Mouse (Mus musculus) liver, embryonic 12.5 days (tissue): ENCODE measurements around the gene Sbk3. TPM values are rescaled to one million over a fixed set of nuclear protein-coding genes. Genes with fewer than 3 reads are reported as not detected.
A peak's percentile ranks its signal among the peaks of the same experiment; 100 is the strongest.

Source experiments
- ATAC-seq: fragments of 200-750 bp; cut with Nextera tagmentation; 2 replicates; pipeline ENCODE4 v1.8.0; 2017; ENCODE audit warnings: moderate number of reproducible peaks, mild to moderate bottlenecking, moderate library complexity
- H3K27ac ChIP-seq: fragments of 300-500 bp; sonication (generic); 2 replicates; pipeline ENCODE4 v1.5.1; 2016; ENCODE audit warnings: mild to moderate bottlenecking
- H3K27me3 ChIP-seq: fragments of 300-500 bp; sonication (generic); replicated peaks from 2 replicates; pipeline ENCODE4 v1.6.1; 2016; ENCODE audit warnings: mild to moderate bottlenecking, moderate library complexity
- H3K36me3 ChIP-seq: fragments of 300-500 bp; sonication (generic); 2 replicates; pipeline ENCODE4 v1.6.1; 2016; ENCODE audit warnings: mild to moderate bottlenecking, moderate library complexity
- H3K4me1 ChIP-seq: fragments of 300-500 bp; sonication (generic); 2 replicates; pipeline ENCODE4 v1.6.1; 2016
- H3K4me2 ChIP-seq: fragments of 300-500 bp; sonication (generic); 2 replicates; pipeline ENCODE4 v1.6.1; 2016; ENCODE audit warnings: mild to moderate bottlenecking, moderate library complexity
- H3K4me3 ChIP-seq: fragments of 300-500 bp; sonication (generic); 2 replicates; pipeline ENCODE4 v1.5.1; 2016; ENCODE audit warnings: mild to moderate bottlenecking, moderate library complexity
- H3K9ac ChIP-seq: fragments of 300-500 bp; sonication (generic); 2 replicates; pipeline ENCODE4 v1.6.1; 2016; ENCODE audit warnings: mild to moderate bottlenecking, moderate library complexity
- H3K9me3 ChIP-seq: fragments of 300-500 bp; sonication (generic); replicated peaks from 2 replicates; pipeline ENCODE4 v1.6.1; 2016; ENCODE audit warnings: mild to moderate bottlenecking, moderate library complexity
- WGBS: fragments of 180-500 bp; shearing (Covaris S2); methylation state at CpG from one replicate; pipeline ENCODE4 v1.1.7; 2016; ENCODE audit not compliant: insufficient replicate concordance; 5-methylcytosine and 5-hydroxymethylcytosine counted together
- polyA plus RNA-seq: library from polyadenylated mRNA; unstranded; fragments of >200 nt; fragmentation: Nextera tagmentation; extraction: Ambion mirVana; gene quantifications from 2 replicates; pipeline ENCODE4 v1.2.1, GENCODE M21; 2016

The Sbk3 gene
- polyA plus RNA-seq, 1 experiment from 2014 or later = not detected

GRCm38 (mm10) chr7:4947855-4948254 is 23.1 kb downstream of the Sbk3 start:
- no peak overlapping the region for H3K4me3 ChIP-seq
- H3K36me3 ChIP-seq = no peaks in the 10 kb centered on the region
- no peaks in the 10 kb centered on the region; the same call in 1 of the 2 replicates for H3K9me3 ChIP-seq
- no peak overlapping the region for H3K4me2 ChIP-seq
- no peak overlapping the region for H3K9ac ChIP-seq
- no peak for ATAC-seq
- H3K27ac ChIP-seq = no peak overlapping the region
- 51% methylated on average over 2 of the region's 2 CpGs for WGBS
- H3K27me3 ChIP-seq = peaks cover 7% of the 10 kb centered on the region; the same call in 1 of the 2 replicates
- H3K4me1 ChIP-seq = no peaks in the 10 kb centered on the region

GRCm38 (mm10) chr7:4943223-4943815 is 27.6 kb downstream of the Sbk3 start:
- H3K4me1 ChIP-seq = no peaks in the 10 kb centered on the region
- H3K4me3 ChIP-seq = peak overlapping the region; percentile 25
- H3K27ac ChIP-seq = no peak overlapping the region
- H3K9ac ChIP-seq = no peak overlapping the region
- 11% methylated on average over 15 of the region's 15 CpGs for WGBS
- no peaks in the 10 kb centered on the region for H3K9me3 ChIP-seq
- ATAC-seq = peak; percentile 77
- H3K27me3 ChIP-seq = peaks cover 22% of the 10 kb centered on the region
- no peaks in the 10 kb centered on the region for H3K36me3 ChIP-seq
- H3K4me2 ChIP-seq = peak overlapping the region; percentile 59

- no peak overlapping the region for H3K4me2 ChIP-seq
- 28% methylated on average over 5 of the region's 5 CpGs for WGBS
- no peaks in the 10 kb centered on the region for H3K36me3 ChIP-seq
- H3K4me1 ChIP-seq = no peaks in the 10 kb centered on the region
- H3K27ac ChIP-seq = no peak overlapping the region
- peaks cover 22% of the 10 kb centered on the region for H3K27me3 ChIP-seq
- no peaks in the 10 kb centered on the region for H3K9me3 ChIP-seq
- H3K4me3 ChIP-seq = no peak overlapping the region
- ATAC-seq = no peak
- no peak overlapping the region for H3K9ac ChIP-seq
Measured at GRCm38 (mm10) chr7:4942673-4943072, 28.3 kb downstream of the Sbk3 start.

- WGBS = 16% methylated on average over 9 of the region's 9 CpGs
- Histone ChIP-seq H3K27me3 (peaks cover 20% of the 10 kb centered on the region), H3K9me3 (no peaks in the 10 kb centered on the region), H3K4me3 (no peak overlapping the region), H3K4me1 (no peaks in the 10 kb centered on the region), H3K27ac (no peak overlapping the region), H3K36me3 (no peaks in the 10 kb centered on the region), H3K9ac (no peak overlapping the region), H3K4me2 (no peak overlapping the region)
- no peak for ATAC-seq
Measured at GRCm38 (mm10) chr7:4940068-4940479, 30.9 kb downstream of the Sbk3 start.

- ATAC-seq = no peak
- H3K9ac ChIP-seq = no peak overlapping the region
- H3K27ac ChIP-seq = no peak overlapping the region
- WGBS = 15% methylated on average over 2 of the region's 2 CpGs
- no peaks in the 10 kb centered on the region for H3K36me3 ChIP-seq
- H3K4me1 ChIP-seq = no peaks in the 10 kb centered on the region
- H3K9me3 ChIP-seq = no peaks in the 10 kb centered on the region
- H3K4me3 ChIP-seq = no peak overlapping the region
- peaks cover 20% of the 10 kb centered on the region for H3K27me3 ChIP-seq
- H3K4me2 ChIP-seq = no peak overlapping the region
Measured at GRCm38 (mm10) chr7:4938456-4938855, 32.5 kb downstream of the Sbk3 start.

GRCm38 (mm10) chr7:4937392-4937791 is 33.6 kb downstream of the Sbk3 start:
- no peak overlapping the region for H3K9ac ChIP-seq
- no peaks in the 10 kb centered on the region for H3K4me1 ChIP-seq
- ATAC-seq = no peak
- H3K4me2 ChIP-seq = no peak overlapping the region
- WGBS = 60% methylated on average over 11 of the region's 11 CpGs
- H3K4me3 ChIP-seq = no peak overlapping the region
- H3K27me3 ChIP-seq = peaks cover 18% of the 10 kb centered on the region
- H3K9me3 ChIP-seq = no peaks in the 10 kb centered on the region
- H3K36me3 ChIP-seq = no peaks in the 10 kb centered on the region
- H3K27ac ChIP-seq = no peak overlapping the region

GRCm38 (mm10) chr7:4936832-4937231 is 34.1 kb downstream of the Sbk3 start:
- H3K27me3 ChIP-seq = peaks cover 14% of the 10 kb centered on the region; the same call in 1 of the 2 replicates
- no peaks in the 10 kb centered on the region for H3K9me3 ChIP-seq
- H3K4me3 ChIP-seq = no peak overlapping the region
- no peak overlapping the region for H3K27ac ChIP-seq
- ATAC-seq = no peak
- WGBS = 63% methylated on average over 10 of the region's 10 CpGs
- no peaks in the 10 kb centered on the region for H3K36me3 ChIP-seq
- H3K9ac ChIP-seq = no peak overlapping the region
- H3K4me1 ChIP-seq = no peaks in the 10 kb centered on the region
- H3K4me2 ChIP-seq = no peak overlapping the region

- Histone ChIP-seq H3K9ac (no peak overlapping the region), H3K27ac (no peak overlapping the region), H3K4me3 (no peak overlapping the region), H3K4me2 (no peak overlapping the region), H3K36me3 (no peaks in the 10 kb centered on the region), H3K27me3 (peaks cover 7% of the 10 kb centered on the region; the same call in 1 of the 2 replicates), H3K4me1 (no peaks in the 10 kb centered on the region), H3K9me3 (no peaks in the 10 kb centered on the region)
- WGBS = 54% methylated on average over 4 of the region's 4 CpGs
- no peak for ATAC-seq
Measured at GRCm38 (mm10) chr7:4934160-4934914, 36.6 kb downstream of the Sbk3 start.

GRCm38 (mm10) chr7:4933103-4933502 is 37.9 kb downstream of the Sbk3 start:
- WGBS = 54% methylated on average over 12 of the region's 12 CpGs
- no peak for ATAC-seq
- no peak overlapping the region for H3K9ac ChIP-seq

GRCm38 (mm10) chr7:4928323-4928722 is 42.6 kb downstream of the Sbk3 start:
- Histone ChIP-seq H3K4me1 (peaks cover 21% of the 10 kb centered on the region), H3K4me2 (no peak overlapping the region), H3K27ac (no peak overlapping the region), H3K27me3 (peaks cover 56% of the 10 kb centered on the region), H3K36me3 (no peaks in the 10 kb centered on the region), H3K9me3 (no peaks in the 10 kb centered on the region), H3K9ac (no peak overlapping the region), H3K4me3 (no peak overlapping the region)
- ATAC-seq = no peak
- 67% methylated on average over 17 of the region's 17 CpGs for WGBS

More at GRCm38 (mm10) chr7:4933103-4933502, 37.9 kb downstream of the Sbk3 start:
- H3K9me3 ChIP-seq = no peaks in the 10 kb centered on the region
- H3K27ac ChIP-seq = no peak overlapping the region
- no peak overlapping the region for H3K4me3 ChIP-seq
- no peaks in the 10 kb centered on the region for H3K36me3 ChIP-seq
- peaks cover 13% of the 10 kb centered on the region; the same call in 1 of the 2 replicates for H3K27me3 ChIP-seq
- H3K4me2 ChIP-seq = no peak overlapping the region
- H3K4me1 ChIP-seq = no peaks in the 10 kb centered on the region

GRCm38 (mm10) chr7:4927711-4928110 is 43.3 kb downstream of the Sbk3 start:
- H3K4me3 ChIP-seq = no peak overlapping the region
- WGBS = 49% methylated on average over 8 of the region's 8 CpGs
- H3K9me3 ChIP-seq = no peaks in the 10 kb centered on the region
- no peak overlapping the region for H3K4me2 ChIP-seq
- ATAC-seq = no peak
- H3K9ac ChIP-seq = no peak overlapping the region
- peaks cover 27% of the 10 kb centered on the region for H3K4me1 ChIP-seq
- H3K27ac ChIP-seq = no peak overlapping the region
- peaks cover 59% of the 10 kb centered on the region for H3K27me3 ChIP-seq
- H3K36me3 ChIP-seq = no peaks in the 10 kb centered on the region

- 65% methylated on average over 16 of the region's 16 CpGs for WGBS
- Histone ChIP-seq H3K9me3 (no peaks in the 10 kb centered on the region), H3K4me3 (no peak overlapping the region), H3K27me3 (peaks cover 68% of the 10 kb centered on the region), H3K36me3 (no peaks in the 10 kb centered on the region), H3K4me2 (no peak overlapping the region), H3K4me1 (peaks cover 32% of the 10 kb centered on the region), H3K9ac (no peak overlapping the region), H3K27ac (no peak overlapping the region)
- no peak for ATAC-seq
Measured at GRCm38 (mm10) chr7:4926849-4927248, 44.1 kb downstream of the Sbk3 start.
